Mouse (Mus musculus) neural tube, embryonic 13.5 days (tissue): ENCODE results near the gene Ppp2r5b. TPM values are rescaled to one million over a fixed set of nuclear protein-coding genes. Genes with fewer than 3 reads are reported as not detected.

Source experiments
- ATAC-seq: fragments of 200-750 bp; cut with Nextera tagmentation; 2 replicates; pipeline ENCODE4 v1.8.0; 2017; ENCODE audit warnings: low read depth, mild to moderate bottlenecking, moderate TSS enrichment, moderate library complexity
- H3K27ac ChIP-seq: fragments of 300-500 bp; sonication (generic); replicated peaks from 2 replicates; pipeline ENCODE4 v1.5.1; 2015; ENCODE audit warnings: moderate library complexity, mild to moderate bottlenecking, inconsistent platforms
- H3K27me3 ChIP-seq: fragments of 300-500 bp; sonication (generic); 2 replicates; pipeline ENCODE4 v1.6.1; 2015; ENCODE audit warnings: mild to moderate bottlenecking, inconsistent platforms
- H3K36me3 ChIP-seq: fragments of 300-500 bp; sonication (generic); 2 replicates; pipeline ENCODE4 v1.6.1; 2015; ENCODE audit warnings: mild to moderate bottlenecking, inconsistent platforms
- H3K4me1 ChIP-seq: fragments of 300-500 bp; sonication (generic); replicated peaks from 2 replicates; pipeline ENCODE4 v1.6.1; 2015; ENCODE audit warnings: inconsistent platforms
- H3K4me2 ChIP-seq: fragments of 300-500 bp; sonication (generic); 2 replicates; pipeline ENCODE4 v1.6.1; 2015; ENCODE audit warnings: inconsistent platforms, mild to moderate bottlenecking, moderate library complexity
- H3K4me3 ChIP-seq: fragments of 300-500 bp; sonication (generic); 2 replicates; pipeline ENCODE4 v1.5.1; 2015; ENCODE audit warnings: mild to moderate bottlenecking, inconsistent platforms
- H3K9ac ChIP-seq: fragments of 300-500 bp; sonication (generic); 2 replicates; pipeline ENCODE4 v1.6.1; 2015; ENCODE audit warnings: moderate library complexity, mild to moderate bottlenecking, inconsistent platforms
- H3K9me3 ChIP-seq: fragments of 300-500 bp; sonication (generic); 2 replicates; pipeline ENCODE4 v1.6.1; 2016; ENCODE audit warnings: inconsistent platforms
- WGBS: fragments of 180-500 bp; shearing (Covaris S2); methylation state at CpG from one replicate; pipeline ENCODE4 v1.1.7; 2015; 5-methylcytosine and 5-hydroxymethylcytosine counted together
- polyA plus RNA-seq: library from polyadenylated mRNA; unstranded; fragments of >200 nt; fragmentation: Nextera tagmentation; extraction: Ambion mirVana; gene quantifications from 2 replicates; pipeline ENCODE4 v1.2.1, GENCODE M21; 2015

Ppp2r5b gene
- polyA plus RNA-seq, 1 experiment from 2014 or later: 111 TPM

DNA sequence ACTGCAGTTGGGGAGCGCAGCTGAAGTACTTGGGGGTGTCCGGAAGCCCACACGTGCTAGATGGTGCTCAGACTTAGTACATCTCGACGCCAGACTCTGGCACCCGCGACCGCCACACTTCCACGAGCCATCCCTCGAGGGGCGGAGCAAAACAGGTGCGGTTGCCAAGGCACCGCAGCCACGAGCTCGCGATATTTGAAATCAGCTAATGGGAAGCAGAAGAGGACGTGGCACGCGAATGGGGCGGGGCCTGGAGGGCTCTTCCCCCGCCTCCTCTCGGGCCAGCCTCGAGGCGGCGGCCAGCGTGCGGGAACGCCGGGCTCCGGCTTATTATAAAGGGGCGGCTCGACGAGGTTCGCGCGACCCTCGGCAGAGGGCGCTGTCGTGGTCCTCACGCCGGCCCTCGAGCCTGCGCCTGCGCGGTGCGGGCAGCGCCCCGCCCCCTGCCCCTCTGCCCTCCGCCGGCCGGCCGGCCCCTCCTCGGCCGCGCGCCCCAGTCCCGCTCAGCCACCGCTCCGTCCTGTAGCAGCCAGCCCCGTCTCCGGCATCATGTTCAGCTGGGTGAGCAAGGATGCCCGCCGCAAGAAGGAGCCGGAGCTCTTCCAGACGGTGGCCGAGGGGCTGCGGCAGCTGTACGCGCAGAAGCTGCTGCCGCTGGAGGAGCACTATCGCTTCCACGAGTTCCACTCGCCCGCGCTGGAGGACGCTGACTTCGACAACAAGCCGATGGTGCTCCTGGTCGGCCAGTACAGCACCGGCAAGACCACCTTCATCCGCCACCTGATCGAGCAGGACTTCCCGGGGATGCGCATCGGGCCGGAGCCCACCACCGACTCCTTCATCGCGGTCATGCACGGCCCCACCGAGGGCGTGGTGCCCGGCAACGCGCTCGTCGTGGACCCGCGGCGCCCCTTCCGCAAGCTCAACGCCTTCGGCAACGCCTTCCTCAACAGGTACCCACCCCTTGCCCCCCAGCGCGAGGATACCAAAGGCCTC is 41.1 kb upstream of the Ppp2r5b start, which contains the start of gene Ehd1:
Gene Ehd1 (plus strand): TSS at position 300 of the 996 bp plus-strand sequence.
- under 1% methylated on average over 106 of the region's 106 CpGs for WGBS

DNA sequence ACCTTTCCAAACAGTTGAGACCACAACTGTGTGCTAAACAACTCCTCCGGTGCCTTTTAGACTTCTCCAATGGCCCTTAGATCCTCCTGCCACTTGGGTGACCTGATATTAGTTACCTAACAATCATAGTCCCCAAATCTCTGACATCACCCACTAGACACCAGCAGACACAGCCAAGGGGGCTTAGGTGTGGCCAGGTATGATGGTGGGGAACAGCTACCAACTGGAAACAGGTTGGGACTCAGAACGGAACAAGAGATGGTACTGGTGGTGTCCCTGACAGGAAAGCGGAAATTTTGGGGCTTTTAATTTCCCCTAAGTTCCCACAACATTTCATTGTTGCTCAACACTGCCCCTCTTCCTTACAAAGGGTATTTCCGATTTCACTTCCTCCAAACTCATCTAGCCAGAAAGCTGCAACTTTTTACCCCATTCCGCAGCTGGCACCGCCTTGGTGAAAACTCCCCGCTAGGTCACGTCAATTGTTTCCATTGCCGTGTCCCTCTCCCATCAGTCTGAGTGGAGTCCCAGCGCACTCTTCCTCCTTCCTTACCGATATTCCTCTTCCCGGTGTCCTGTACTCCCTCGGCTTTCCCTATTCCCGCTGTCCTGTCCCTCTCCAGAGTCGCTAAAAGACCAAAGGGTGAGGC is 40.2 kb upstream of the Ppp2r5b start:
- 9% methylated on average over 15 of the region's 15 CpGs for WGBS
- peaks cover 10% of the 10 kb centered on the region for H3K36me3 ChIP-seq
- ATAC-seq: peak; percentile 25; the same call in 1 of the 2 replicates

More for the DNA sequence above, 41.1 kb upstream of the Ppp2r5b start, which contains the start of gene Ehd1:
- ATAC-seq: peak; percentile 96
- peak within 1 kb of the TSS; percentile 92 for H3K9ac ChIP-seq
- H3K36me3 ChIP-seq: peaks cover 18% of the 10 kb centered on the region
- peak within 1 kb of the TSS; percentile 93 for H3K4me3 ChIP-seq
- peak within 1 kb of the TSS; percentile 84 for H3K27ac ChIP-seq
- peaks cover 3% of the 10 kb centered on the region; the same call in 1 of the 2 replicates for H3K27me3 ChIP-seq
- peak within 1 kb of the TSS; percentile 78 for H3K4me2 ChIP-seq
- H3K4me1 ChIP-seq: peaks cover 50% of the 10 kb centered on the region
- H3K9me3 ChIP-seq: no peaks in the 10 kb centered on the region

DNA sequence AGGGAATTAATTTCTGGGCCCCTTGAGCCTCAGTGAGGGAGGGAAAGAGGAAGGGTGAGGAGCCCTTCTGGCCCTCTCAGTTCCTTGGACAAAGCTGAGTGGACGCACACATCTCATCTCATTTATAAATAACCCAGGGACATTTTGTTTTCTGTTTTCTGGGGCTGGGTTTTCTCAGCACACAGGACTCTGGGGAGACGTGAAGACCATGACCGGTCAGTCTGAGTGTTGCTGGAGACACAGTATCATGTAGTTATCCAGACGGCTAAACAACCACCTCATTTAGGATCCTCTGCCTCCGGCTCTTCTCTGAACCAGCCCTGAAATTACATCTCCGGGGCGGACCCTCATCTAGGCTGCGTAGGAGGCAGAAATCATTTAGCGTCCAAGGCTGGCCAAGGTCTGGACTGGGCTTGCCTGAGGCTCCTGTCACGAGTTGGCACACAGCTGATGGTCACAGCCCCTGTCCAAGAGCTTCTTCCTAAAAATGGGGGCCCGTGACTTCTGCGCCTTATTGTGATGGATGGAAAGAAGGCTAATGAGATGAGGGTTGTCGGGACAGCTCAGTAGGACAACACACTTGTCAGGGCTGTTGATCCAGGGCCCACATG is 38.4 kb upstream of the Ppp2r5b start:
- H3K4me3 ChIP-seq: no peak overlapping the region
- peaks cover 28% of the 10 kb centered on the region for H3K4me1 ChIP-seq
- no peak overlapping the region for H3K4me2 ChIP-seq
- peaks cover 6% of the 10 kb centered on the region; the same call in 1 of the 2 replicates for H3K27me3 ChIP-seq
- H3K27ac ChIP-seq: no peak overlapping the region
- no peak for ATAC-seq
- H3K9me3 ChIP-seq: no peaks in the 10 kb centered on the region
- H3K36me3 ChIP-seq: no peaks in the 10 kb centered on the region
- WGBS: 82% methylated on average over 13 of the region's 13 CpGs
- no peak overlapping the region for H3K9ac ChIP-seq

More for the DNA sequence above, 40.2 kb upstream of the Ppp2r5b start:
- peak overlapping the region; percentile 83 for H3K27ac ChIP-seq
- peak overlapping the region; percentile 93 for H3K4me3 ChIP-seq
- peak overlapping the region; percentile 78 for H3K4me2 ChIP-seq
- peaks cover 6% of the 10 kb centered on the region; the same call in 1 of the 2 replicates for H3K27me3 ChIP-seq
- peaks cover 46% of the 10 kb centered on the region for H3K4me1 ChIP-seq
- H3K9me3 ChIP-seq: no peaks in the 10 kb centered on the region
- H3K9ac ChIP-seq: peak overlapping the region; percentile 73

DNA sequence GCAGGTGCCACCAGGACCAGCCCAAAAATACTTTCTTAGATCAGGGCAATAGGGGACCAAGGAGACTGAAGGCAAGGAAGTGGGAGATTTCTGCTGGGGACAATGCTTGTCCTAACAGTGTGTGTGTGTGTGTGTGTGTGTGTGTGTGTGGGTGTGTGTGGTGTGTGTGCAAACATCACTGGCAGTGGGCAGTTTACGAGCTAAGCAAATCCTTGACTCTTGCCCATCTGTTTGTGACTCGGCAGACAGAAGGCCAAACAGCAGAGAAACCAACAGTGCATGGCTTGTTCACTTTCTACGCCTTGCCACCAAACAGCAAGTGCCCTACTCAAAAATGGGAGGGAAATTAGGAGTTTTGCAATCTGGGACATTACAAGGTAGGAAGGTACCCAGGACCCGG is 37.9 kb upstream of the Ppp2r5b start:
- Histone ChIP-seq H3K27ac (no peak overlapping the region), H3K4me3 (no peak overlapping the region), H3K4me2 (no peak overlapping the region), H3K9ac (no peak overlapping the region), H3K36me3 (no peaks in the 10 kb centered on the region), H3K4me1 (peaks cover 23% of the 10 kb centered on the region), H3K9me3 (no peaks in the 10 kb centered on the region), H3K27me3 (peaks cover 6% of the 10 kb centered on the region; the same call in 1 of the 2 replicates)
- ATAC-seq: no peak
- 84% methylated on average over 4 of the region's 4 CpGs for WGBS

DNA sequence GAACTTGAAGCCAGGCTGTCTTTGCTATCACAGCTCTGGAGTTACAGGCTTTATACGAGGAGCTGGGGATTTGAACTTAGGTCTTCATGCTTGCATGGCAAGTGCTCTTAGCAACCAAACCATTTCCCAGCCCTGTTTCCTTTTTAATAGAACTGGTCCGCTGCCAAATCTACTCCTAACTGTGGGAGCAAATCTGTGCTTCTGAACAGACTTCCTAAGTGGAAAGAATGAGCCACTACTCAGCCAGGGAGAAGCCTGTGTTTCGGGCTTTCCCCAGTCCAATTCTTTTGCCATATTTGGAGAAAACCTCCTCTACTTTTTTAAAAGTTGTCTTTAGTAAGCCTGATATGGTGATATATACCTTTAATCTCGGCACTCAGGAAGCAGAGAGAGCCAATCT is 37.1 kb upstream of the Ppp2r5b start:
- Histone ChIP-seq H3K4me3 (no peak overlapping the region), H3K27me3 (peaks cover 6% of the 10 kb centered on the region; the same call in 1 of the 2 replicates), H3K9me3 (no peaks in the 10 kb centered on the region), H3K27ac (no peak overlapping the region), H3K4me2 (no peak overlapping the region), H3K36me3 (no peaks in the 10 kb centered on the region), H3K4me1 (peaks cover 14% of the 10 kb centered on the region), H3K9ac (no peak overlapping the region)
- 86% methylated on average over 4 of the region's 4 CpGs for WGBS
- ATAC-seq: no peak

DNA sequence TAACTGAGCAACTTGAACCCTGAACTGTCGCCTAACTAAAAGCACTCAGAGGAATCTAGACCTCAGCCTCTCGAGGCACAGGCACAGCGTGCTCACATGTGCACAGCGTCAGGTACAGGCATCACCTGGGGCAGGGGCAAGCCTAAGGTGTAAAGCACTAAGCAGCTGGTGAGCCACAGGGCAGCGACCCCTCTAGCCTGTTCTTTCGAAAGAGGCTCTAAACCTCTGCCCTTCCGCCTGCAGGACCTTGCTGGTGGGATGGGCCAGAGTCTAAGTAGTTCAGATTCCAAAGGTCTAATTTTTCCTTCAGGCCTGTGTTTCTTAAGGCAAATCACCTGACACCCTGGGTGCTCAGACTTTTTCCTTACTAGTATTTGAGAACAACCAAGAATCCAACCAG is 36.4 kb upstream of the Ppp2r5b start:
- Histone ChIP-seq H3K4me2 (no peak overlapping the region), H3K27ac (no peak overlapping the region), H3K36me3 (no peaks in the 10 kb centered on the region), H3K9me3 (no peaks in the 10 kb centered on the region), H3K4me1 (peaks cover 11% of the 10 kb centered on the region), H3K27me3 (peaks cover 6% of the 10 kb centered on the region; the same call in 1 of the 2 replicates), H3K4me3 (no peak overlapping the region), H3K9ac (no peak overlapping the region)
- no peak for ATAC-seq
- WGBS: 73% methylated on average over 7 of the region's 7 CpGs

DNA sequence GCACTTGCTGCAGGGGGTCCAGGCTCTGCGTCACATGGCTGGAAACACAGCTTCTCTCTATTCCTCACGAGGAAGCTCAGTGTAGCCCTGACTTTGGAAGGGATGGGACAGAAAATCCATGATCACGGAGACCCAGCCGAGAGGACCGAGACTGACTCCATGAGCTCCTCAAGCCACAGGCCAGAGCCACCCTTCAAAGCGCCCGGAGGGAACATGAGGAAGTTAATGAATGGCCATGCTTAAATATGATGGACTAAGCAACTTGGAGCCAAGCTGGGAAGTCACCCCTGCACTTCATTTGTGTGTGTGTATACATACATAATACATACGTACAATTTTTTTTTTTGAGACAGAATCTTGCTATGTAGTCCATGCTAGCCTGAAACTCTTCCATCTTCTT is 35.5 kb upstream of the Ppp2r5b start:
- Histone ChIP-seq H3K27me3 (peaks cover 6% of the 10 kb centered on the region; the same call in 1 of the 2 replicates), H3K4me3 (no peak overlapping the region), H3K4me1 (peaks cover 10% of the 10 kb centered on the region), H3K36me3 (no peaks in the 10 kb centered on the region), H3K27ac (no peak overlapping the region), H3K9ac (peak overlapping the region; percentile 38; the same call in 1 of the 2 replicates), H3K9me3 (no peaks in the 10 kb centered on the region), H3K4me2 (no peak overlapping the region)
- 34% methylated on average over 8 of the region's 8 CpGs for WGBS
- no peak for ATAC-seq

DNA sequence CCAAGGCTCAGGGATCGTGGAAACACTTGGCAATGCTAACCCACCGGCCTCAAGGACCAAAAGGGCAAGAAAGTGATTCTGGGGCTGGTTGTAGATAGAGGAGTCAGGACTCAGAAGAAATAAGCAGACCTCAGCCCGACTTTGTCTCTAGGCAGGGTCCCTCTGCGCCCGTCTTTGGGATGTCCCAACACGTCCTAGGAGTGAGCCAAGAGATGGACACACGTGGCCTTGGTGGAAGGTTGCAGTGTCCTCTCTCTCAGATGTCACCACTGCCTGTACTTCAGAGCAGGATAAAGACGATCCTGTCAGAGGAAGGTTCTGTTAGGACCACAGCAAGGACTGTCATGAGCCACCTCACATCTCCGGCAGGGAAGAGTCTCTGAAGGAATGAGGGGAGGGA is 35.0 kb upstream of the Ppp2r5b start:
- no peaks in the 10 kb centered on the region for H3K9me3 ChIP-seq
- H3K27ac ChIP-seq: no peak overlapping the region
- H3K4me2 ChIP-seq: no peak overlapping the region
- no peak for ATAC-seq
- H3K9ac ChIP-seq: peak overlapping the region; percentile 38; the same call in 1 of the 2 replicates
- 66% methylated on average over 9 of the region's 9 CpGs for WGBS
- no peaks in the 10 kb centered on the region for H3K36me3 ChIP-seq
- H3K4me3 ChIP-seq: no peak overlapping the region
- H3K27me3 ChIP-seq: peaks cover 6% of the 10 kb centered on the region; the same call in 1 of the 2 replicates
- H3K4me1 ChIP-seq: peaks cover 5% of the 10 kb centered on the region

DNA sequence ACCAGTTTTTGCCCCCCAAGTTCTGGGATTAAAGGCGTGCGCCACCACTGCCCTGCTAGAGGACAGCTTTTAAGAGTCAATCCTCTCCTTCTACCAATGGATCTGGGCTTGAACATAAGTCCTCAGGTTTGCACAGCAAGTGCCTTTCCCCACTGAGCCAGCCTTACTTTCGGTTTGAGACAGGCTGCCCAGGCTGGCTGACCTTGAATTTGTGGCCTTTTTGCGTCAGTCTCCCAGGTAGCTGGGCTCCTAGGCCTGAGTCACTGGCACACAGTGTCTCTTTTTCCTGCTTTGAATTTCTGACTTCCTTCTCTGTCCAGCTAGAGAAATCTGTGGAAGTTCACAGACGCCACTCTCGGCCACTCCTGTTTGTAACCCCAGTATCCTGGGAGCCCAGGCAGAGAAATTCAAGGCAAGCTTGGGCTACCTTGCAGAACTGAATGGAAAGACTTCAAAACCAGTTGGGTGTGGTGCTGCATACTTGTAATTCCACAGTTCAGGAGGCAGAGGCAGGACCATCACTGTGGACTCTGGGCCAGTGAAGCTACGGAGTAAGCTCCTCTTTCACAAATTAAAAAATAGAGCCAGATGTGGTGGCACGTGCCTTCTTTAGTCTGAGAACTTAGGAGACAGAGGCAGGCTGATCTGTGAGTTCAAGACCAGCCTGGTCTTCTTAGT is 34.3 kb upstream of the Ppp2r5b start:
- peaks cover 6% of the 10 kb centered on the region; the same call in 1 of the 2 replicates for H3K27me3 ChIP-seq
- no peak overlapping the region for H3K4me3 ChIP-seq
- no peak for ATAC-seq
- no peak overlapping the region for H3K9ac ChIP-seq
- H3K36me3 ChIP-seq: no peaks in the 10 kb centered on the region
- H3K9me3 ChIP-seq: no peaks in the 10 kb centered on the region
- WGBS: 90% methylated on average over 8 of the region's 8 CpGs
- no peaks in the 10 kb centered on the region for H3K4me1 ChIP-seq
- H3K4me2 ChIP-seq: no peak overlapping the region
- H3K27ac ChIP-seq: no peak overlapping the region

DNA sequence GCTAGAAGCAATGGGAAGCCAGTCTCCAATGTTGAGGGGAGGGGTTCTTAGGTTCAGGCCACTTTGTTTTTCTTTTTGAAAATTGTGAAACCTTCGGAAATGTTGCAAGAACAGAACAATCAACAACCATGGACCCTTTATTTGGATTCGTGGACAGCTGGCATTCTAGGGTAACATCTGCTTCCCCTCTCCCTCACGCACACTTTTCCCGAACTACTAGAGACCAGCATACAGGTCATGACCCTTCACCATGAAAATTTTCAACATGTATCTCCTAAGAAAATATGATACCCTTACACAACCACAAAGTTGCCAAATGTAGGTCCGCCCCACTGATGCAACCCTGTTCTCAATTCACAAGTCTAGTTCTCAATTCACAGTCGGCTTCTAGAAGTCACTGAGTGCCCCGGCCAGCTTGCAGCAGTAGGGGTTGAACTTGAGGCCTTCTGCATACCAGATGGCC is 33.0 kb upstream of the Ppp2r5b start:
- ATAC-seq: no peak
- Histone ChIP-seq H3K27ac (no peak overlapping the region), H3K4me2 (no peak overlapping the region), H3K9me3 (no peaks in the 10 kb centered on the region), H3K4me3 (no peak overlapping the region), H3K36me3 (no peaks in the 10 kb centered on the region), H3K27me3 (peaks cover 6% of the 10 kb centered on the region; the same call in 1 of the 2 replicates), H3K9ac (no peak overlapping the region), H3K4me1 (no peaks in the 10 kb centered on the region)
- WGBS: 85% methylated on average over 7 of the region's 7 CpGs

DNA sequence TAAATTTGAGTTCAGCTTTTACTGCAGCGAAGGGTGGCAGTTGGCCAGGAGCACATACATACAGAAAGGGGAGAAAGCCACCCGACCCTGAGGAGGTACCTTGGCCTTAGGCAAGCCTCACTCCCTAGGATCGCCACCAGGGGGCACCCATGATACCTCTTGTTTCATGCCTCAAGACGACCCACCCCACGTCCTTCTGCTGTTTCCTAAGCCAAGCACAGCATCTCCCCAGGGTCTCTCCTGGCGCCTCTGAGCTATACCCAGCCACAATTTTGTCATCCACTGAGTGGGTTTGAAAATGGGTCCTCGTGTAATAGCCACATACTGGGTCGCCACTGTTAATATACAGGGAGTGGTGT is 32.5 kb upstream of the Ppp2r5b start:
- Histone ChIP-seq H3K27me3 (peaks cover 6% of the 10 kb centered on the region; the same call in 1 of the 2 replicates), H3K9me3 (no peaks in the 10 kb centered on the region), H3K4me2 (no peak overlapping the region), H3K9ac (no peak overlapping the region), H3K4me3 (no peak overlapping the region), H3K36me3 (0 out of 2 replicates have a peak, but pooled peaks cover under 1% of the 10 kb centered on the region), H3K4me1 (no peaks in the 10 kb centered on the region), H3K27ac (no peak overlapping the region)
- peak; percentile 70 for ATAC-seq
- WGBS: 14% methylated on average over 8 of the region's 8 CpGs
